Mouse (Mus musculus): ENCODE data around the gene Alg5. TPM values are rescaled to one million over a fixed set of nuclear protein-coding genes. Genes with fewer than 3 reads are reported as not detected.
"Not testable (repeated sequence)": the region's sequence is repeated elsewhere in the genome, so short reads cannot be mapped to it uniquely, and the experiment has no call there.

The Alg5 gene
- polyA plus RNA-seq, 1 experiment, result 12.4 TPM

- DNase-seq, result no peak
- Histone ChIP-seq H3K4me1 (ENCODE audit: control insufficient read depth, insufficient read depth, low read length) (no peaks in the 10 kb centered on the region), H3K4me3 (replicated peaks; ENCODE audit: extremely low read depth, low read depth, low read length) (no peak overlapping the region)
- WGBS, result 67% methylated on average over 9 of the region's 9 CpGs
- no peak for TF ChIP-seq POLR2A (IDR thresholded peaks at IDR 0.05; ENCODE audit: borderline replicate concordance, extremely low read depth, low read depth, low read length)
- TF ChIP-seq CTCF (IDR thresholded peaks at IDR 0.05; ENCODE audit: insufficient read depth, low read length), result no peak
These were observed 23.9 kb downstream of the Alg5 start for GRCm38 (mm10) chr3:54759211-54759610.

GRCm38 (mm10) chr3:54760321-54761115, 25.2 kb downstream of the Alg5 start:
- no peaks in the 10 kb centered on the region for H3K4me1 ChIP-seq (ENCODE audit: control insufficient read depth, insufficient read depth, low read length)
- WGBS, result 59% methylated on average over 15 of the region's 15 CpGs
- TF ChIP-seq POLR2A (IDR thresholded peaks at IDR 0.05; ENCODE audit: borderline replicate concordance, extremely low read depth, low read depth, low read length) (no peak), CTCF (IDR thresholded peaks at IDR 0.05; ENCODE audit: insufficient read depth, low read length) (no peak)
- H3K4me3 ChIP-seq (replicated peaks; ENCODE audit: extremely low read depth, low read depth, low read length), result no peak overlapping the region
- DNase-seq, result no peak

GRCm38 (mm10) chr3:54761258-54761657, 25.9 kb downstream of the Alg5 start:
- no peak overlapping the region for H3K4me3 ChIP-seq (replicated peaks; ENCODE audit: extremely low read depth, low read depth, low read length)
- 80% methylated on average over 1 of the region's 1 CpGs for WGBS
- DNase-seq, result no peak
- no peaks in the 10 kb centered on the region for H3K4me1 ChIP-seq (ENCODE audit: control insufficient read depth, insufficient read depth, low read length)
- TF ChIP-seq CTCF (IDR thresholded peaks at IDR 0.05; ENCODE audit: insufficient read depth, low read length) (no peak), POLR2A (IDR thresholded peaks at IDR 0.05; ENCODE audit: borderline replicate concordance, extremely low read depth, low read depth, low read length) (no peak)

- peak; percentile 23 for DNase-seq
- Histone ChIP-seq H3K4me1 (ENCODE audit: control insufficient read depth, insufficient read depth, low read length) (no peaks in the 10 kb centered on the region), H3K4me3 (replicated peaks; ENCODE audit: extremely low read depth, low read depth, low read length) (peak overlapping the region; percentile 27)
- WGBS, result 60% methylated on average over 18 of the region's 18 CpGs
- TF ChIP-seq CTCF (IDR thresholded peaks at IDR 0.05; ENCODE audit: insufficient read depth, low read length), result no peak
- no peak for TF ChIP-seq POLR2A (IDR thresholded peaks at IDR 0.05; ENCODE audit: borderline replicate concordance, extremely low read depth, low read depth, low read length)
These were observed 29.1 kb downstream of the Alg5 start for GRCm38 (mm10) chr3:54764418-54764817.

- DNase-seq; H3K4me3 ChIP-seq (replicated peaks; ENCODE audit: extremely low read depth, low read depth, low read length); H3K4me1 ChIP-seq (ENCODE audit: control insufficient read depth, insufficient read depth, low read length): not testable (repeated sequence)
- 90% methylated on average over 6 of the region's 6 CpGs for WGBS
- peak; percentile 39 for TF ChIP-seq CTCF (IDR thresholded peaks at IDR 0.05; ENCODE audit: insufficient read depth, low read length)
These were observed 30.2 kb downstream of the Alg5 start for GRCm38 (mm10) chr3:54765521-54765920.

- no peaks in the 10 kb centered on the region for H3K4me1 ChIP-seq (ENCODE audit: control insufficient read depth, insufficient read depth, low read length)
- WGBS, result 62% methylated on average over 14 of the region's 14 CpGs
- no peak overlapping the region for H3K4me3 ChIP-seq (replicated peaks; ENCODE audit: extremely low read depth, low read depth, low read length)
- no peak for TF ChIP-seq CTCF (IDR thresholded peaks at IDR 0.05; ENCODE audit: insufficient read depth, low read length)
- no peak for TF ChIP-seq POLR2A (IDR thresholded peaks at IDR 0.05; ENCODE audit: borderline replicate concordance, extremely low read depth, low read depth, low read length)
- DNase-seq, result no peak
These were observed 30.7 kb downstream of the Alg5 start for GRCm38 (mm10) chr3:54766034-54766433.

- Histone ChIP-seq H3K4me1 (ENCODE audit: control insufficient read depth, insufficient read depth, low read length) (no peaks in the 10 kb centered on the region), H3K4me3 (replicated peaks; ENCODE audit: extremely low read depth, low read depth, low read length) (no peak overlapping the region)
- 61% methylated on average over 5 of the region's 5 CpGs for WGBS
- DNase-seq, result no peak
- TF ChIP-seq CTCF (IDR thresholded peaks at IDR 0.05; ENCODE audit: insufficient read depth, low read length), result no peak
- TF ChIP-seq POLR2A (IDR thresholded peaks at IDR 0.05; ENCODE audit: borderline replicate concordance, extremely low read depth, low read depth, low read length), result no peak
These were observed 31.5 kb downstream of the Alg5 start for GRCm38 (mm10) chr3:54766811-54767210.

GRCm38 (mm10) chr3:54768592-54768991, 33.3 kb downstream of the Alg5 start:
- Histone ChIP-seq H3K4me1 (ENCODE audit: control insufficient read depth, insufficient read depth, low read length) (no peaks in the 10 kb centered on the region), H3K4me3 (replicated peaks; ENCODE audit: extremely low read depth, low read depth, low read length) (no peak overlapping the region)
- no peak for DNase-seq
- 83% methylated on average over 8 of the region's 8 CpGs for WGBS
- TF ChIP-seq CTCF (IDR thresholded peaks at IDR 0.05; ENCODE audit: insufficient read depth, low read length) (no peak), POLR2A (IDR thresholded peaks at IDR 0.05; ENCODE audit: borderline replicate concordance, extremely low read depth, low read depth, low read length) (no peak)

GRCm38 (mm10) chr3:54769349-54770275, 34.3 kb downstream of the Alg5 start:
- TF ChIP-seq POLR2A (IDR thresholded peaks at IDR 0.05; ENCODE audit: borderline replicate concordance, extremely low read depth, low read depth, low read length) (no peak), CTCF (IDR thresholded peaks at IDR 0.05; ENCODE audit: insufficient read depth, low read length) (no peak)
- 68% methylated on average over 17 of the region's 17 CpGs for WGBS
- no peak overlapping the region for H3K4me3 ChIP-seq (replicated peaks; ENCODE audit: extremely low read depth, low read depth, low read length)
- no peaks in the 10 kb centered on the region for H3K4me1 ChIP-seq (ENCODE audit: control insufficient read depth, insufficient read depth, low read length)
- DNase-seq, result no peak

Measured in lung, adult 2 months (tissue).